Mouse (Mus musculus) small intestine, adult 2 months (tissue): ENCODE measurements around the gene Szrd1.

ENCODE experiments used
- CTCF ChIP-seq: fragments of 200-500 bp; IDR thresholded peaks from 2 replicates; pipeline ENCODE4 v1.5.1; 2012; ENCODE audit warnings: low read depth, mild to moderate bottlenecking, control low read depth, inconsistent platforms, low read length, moderate library complexity, mixed read lengths; ENCODE audit not compliant: insufficient replicate concordance, insufficient read length; ENCODE audit errors: extremely low read depth
- POLR2A ChIP-seq: fragments of 200-500 bp; IDR thresholded peaks from 2 replicates; pipeline ENCODE4 v1.6.1; 2012; ENCODE audit warnings: low read depth, mild to moderate bottlenecking, control low read depth, inconsistent platforms, low read length, moderate library complexity

DNA sequence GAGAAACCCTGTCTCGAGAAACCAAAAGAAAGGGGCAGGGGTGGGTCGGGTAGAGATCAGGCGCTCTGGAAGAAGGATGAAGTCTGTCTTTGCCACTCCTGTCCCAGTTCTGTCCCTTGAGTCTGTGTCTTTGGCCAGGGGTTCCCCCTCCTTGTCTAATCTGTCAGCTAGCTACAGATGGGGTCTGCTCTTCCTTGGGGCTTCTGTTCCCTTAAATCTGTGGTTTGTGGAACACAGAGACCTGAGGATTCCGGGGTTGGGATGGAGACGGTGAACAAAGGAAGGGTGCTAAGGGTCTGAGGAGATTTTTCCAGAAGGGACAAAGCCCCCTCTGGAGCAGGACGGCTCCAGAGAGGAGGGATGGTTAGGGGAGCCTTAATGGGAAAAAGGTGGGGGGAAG lies 51.5 kb downstream of the Szrd1 start, which contains the start of gene Spata21:
- TF ChIP-seq CTCF (no peak), POLR2A (no peak)
